Mouse (Mus musculus) G1E (cell line): ENCODE data around the gene Insc.

Experiments
- CTCF ChIP-seq: IDR thresholded peaks from 2 replicates; pipeline ENCODE4 v1.5.1; 2012; ENCODE audit warnings: low read depth, low read length, inconsistent platforms, mixed read lengths
- GATA1 ChIP-seq: IDR thresholded peaks from 2 replicates; pipeline ENCODE4 v1.6.1; 2012; ENCODE audit warnings: borderline replicate concordance, low read length, inconsistent platforms, mixed read lengths
- TAL1 ChIP-seq: conservative IDR thresholded peaks from 2 replicates; pipeline ENCODE4 v1.6.1; 2012; ENCODE audit warnings: low read depth, low read length, inconsistent platforms, mixed read lengths

DNA sequence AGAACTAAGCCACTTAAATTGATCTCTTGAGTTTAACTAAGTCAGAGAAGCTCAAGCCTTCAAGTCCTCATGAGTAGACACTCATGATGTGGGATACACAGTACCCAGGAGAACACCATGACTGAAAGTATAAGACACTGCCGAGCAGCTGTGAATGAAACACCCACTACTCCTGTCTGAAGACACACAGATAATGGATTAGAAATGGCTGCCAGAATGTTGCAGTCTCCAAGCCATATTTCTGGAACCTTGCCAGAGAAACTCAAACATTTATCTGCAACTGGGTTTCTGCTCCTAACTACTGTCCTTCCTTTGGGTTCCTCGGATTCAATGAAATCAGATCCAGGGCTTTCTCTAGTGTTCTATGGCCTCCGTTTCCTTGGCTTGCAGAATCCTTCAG is 23.0 kb downstream of the Insc start:
- TF ChIP-seq TAL1 (no peak), CTCF (no peak), GATA1 (no peak)
